In the genomic region with DNA sequence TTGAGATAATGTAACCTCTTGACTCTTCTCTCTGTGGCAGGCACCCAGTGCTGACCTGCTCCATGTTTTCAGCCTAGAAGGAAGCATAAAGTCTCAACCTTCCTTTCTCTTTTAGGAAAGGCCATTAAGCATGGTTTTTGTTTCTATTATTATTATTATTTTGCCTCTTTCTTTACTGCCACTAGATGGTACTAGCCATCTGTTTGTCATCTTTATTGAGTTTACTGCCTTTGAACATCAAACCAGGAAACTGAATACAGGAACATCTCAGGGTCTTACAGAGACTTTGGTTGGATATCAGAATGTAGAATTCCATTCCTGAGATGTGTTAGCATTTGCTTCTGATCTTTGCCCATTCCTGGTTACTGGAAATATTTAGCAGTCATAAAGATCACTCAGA, we compare ENCODE assay signal across 16 mouse cellular contexts.
"Had no signal": no experiment of that assay in that cellular context is flagged by ENCODE, and none has a peak within 500 bp of the region (broad histone marks: within the 10 kb centered on the region; RNA-seq: fewer than 3 reads in every experiment).

No protein-coding gene starts in this region.

- H3K4me3 ChIP-seq: limb, embryonic 10.5 days; limb, embryonic 13.5 days; liver, embryonic 12.5 days; liver, embryonic 15.5 days had no signal

- H3K9ac ChIP-seq: limb, embryonic 13.5 days; liver, embryonic 12.5 days; liver, embryonic 15.5 days had no signal

- ATAC-seq: liver, embryonic 12.5 days had no signal

- H3K36me3 ChIP-seq: limb, embryonic 10.5 days; limb, embryonic 13.5 days; liver, embryonic 12.5 days; liver, embryonic 15.5 days had no signal

- H3K4me2 ChIP-seq: limb, embryonic 13.5 days; liver, embryonic 12.5 days; liver, embryonic 15.5 days; midbrain, embryonic 11.5 days had no signal

- H3K27me3 ChIP-seq: limb, embryonic 13.5 days; liver, embryonic 12.5 days; liver, embryonic 15.5 days had no signal

- H3K9me3 ChIP-seq: limb, embryonic 10.5 days; limb, embryonic 13.5 days; liver, embryonic 12.5 days; liver, embryonic 15.5 days had no signal

- DNase-seq: kidney, adult 2 months; kidney, postnatal 10 days; kidney, postnatal 36 days; layer of hippocampus, adult 9-11 months; liver; lung, adult 2 months; lung, postnatal 14 days; lung, postnatal 4 days; midbrain, embryonic 14.5 days; thymus, adult 18-20 months; thymus, postnatal 36 days had no signal

- H3K27ac ChIP-seq: limb, embryonic 10.5 days; limb, embryonic 13.5 days; liver, embryonic 12.5 days; liver, embryonic 15.5 days had no signal

- H3K4me1 ChIP-seq: limb, embryonic 10.5 days; limb, embryonic 13.5 days; liver, embryonic 12.5 days; liver, embryonic 15.5 days had no signal
